Mouse (Mus musculus): Measurements from ENCODE around the gene Gm45716.

Gm45716 gene

GRCm38 (mm10) chr11:90187441-90187840, at the start of gene Gm45716:
TSS of gene Gm45716 (plus strand) at chr11:90187683.
- no peak for DNase-seq (ENCODE audit: low spot score in 2 of 2)

- no peak for DNase-seq (ENCODE audit: low spot score in 2 of 2)
Observed at GRCm38 (mm10) chr11:90142393-90142792, 45.1 kb upstream of the Gm45716 start.

- DNase-seq (ENCODE audit: low spot score in 2 of 2), result no peak
Observed at GRCm38 (mm10) chr11:90142936-90143335, 44.5 kb upstream of the Gm45716 start.

GRCm38 (mm10) chr11:90146086-90146860, 41.2 kb upstream of the Gm45716 start:
- no peak for DNase-seq (ENCODE audit: low spot score in 2 of 2)

GRCm38 (mm10) chr11:90155066-90155465, 32.4 kb upstream of the Gm45716 start:
- DNase-seq (ENCODE audit: low spot score in 2 of 2), result no peak

GRCm38 (mm10) chr11:90155466-90155865, 32.0 kb upstream of the Gm45716 start:
- DNase-seq (ENCODE audit: low spot score in 2 of 2), result no peak

GRCm38 (mm10) chr11:90167771-90168170, 19.7 kb upstream of the Gm45716 start:
- DNase-seq (ENCODE audit: low spot score in 2 of 2), result peak in 1 of 2 experiments; percentile 16

GRCm38 (mm10) chr11:90168338-90169065, 19.0 kb upstream of the Gm45716 start:
- no peak for DNase-seq (ENCODE audit: low spot score in 2 of 2)

- no peak for DNase-seq (ENCODE audit: low spot score in 2 of 2)
Observed at GRCm38 (mm10) chr11:90169200-90170013, 18.1 kb upstream of the Gm45716 start.

- peak; percentile 32 to 41 for DNase-seq (ENCODE audit: low spot score in 2 of 2)
Observed at GRCm38 (mm10) chr11:90170014-90170320, 17.5 kb upstream of the Gm45716 start.

GRCm38 (mm10) chr11:90172331-90172730, 15.2 kb upstream of the Gm45716 start:
- no peak for DNase-seq (ENCODE audit: low spot score in 2 of 2)

- DNase-seq (ENCODE audit: low spot score in 2 of 2), result no peak
Observed at GRCm38 (mm10) chr11:90175634-90176300, 11.7 kb upstream of the Gm45716 start.

- no peak for DNase-seq (ENCODE audit: low spot score in 2 of 2)
Observed at GRCm38 (mm10) chr11:90177389-90177788, 10.1 kb upstream of the Gm45716 start.

GRCm38 (mm10) chr11:90183361-90183760, 4.1 kb upstream of the Gm45716 start:
- no peak for DNase-seq (ENCODE audit: low spot score in 2 of 2)

- no peak for DNase-seq (ENCODE audit: low spot score in 2 of 2)
Observed at GRCm38 (mm10) chr11:90184756-90185155, 2.7 kb upstream of the Gm45716 start.

- no peak for DNase-seq (ENCODE audit: low spot score in 2 of 2)
Observed at GRCm38 (mm10) chr11:90190156-90190555, 2.7 kb downstream of the Gm45716 start.

GRCm38 (mm10) chr11:90194946-90195345, 7.5 kb downstream of the Gm45716 start:
- DNase-seq (ENCODE audit: low spot score in 2 of 2), result no peak

GRCm38 (mm10) chr11:90195756-90196520, 8.5 kb downstream of the Gm45716 start:
- no peak for DNase-seq (ENCODE audit: low spot score in 2 of 2)

- no peak for DNase-seq (ENCODE audit: low spot score in 2 of 2)
Observed at GRCm38 (mm10) chr11:90196521-90197215, 9.2 kb downstream of the Gm45716 start.

- no peak for DNase-seq (ENCODE audit: low spot score in 2 of 2)
Observed at GRCm38 (mm10) chr11:90198048-90198447, 10.6 kb downstream of the Gm45716 start.
